Mouse (Mus musculus) layer of hippocampus, adult 11-12 months (tissue): ENCODE data around the gene Hmga2.
"Not testable (repeated sequence)": the region's sequence is repeated elsewhere in the genome, so short reads cannot be mapped to it uniquely, and the experiment has no call there.

Experiments used
- DNase-seq: peaks from one replicate; pipeline ENCODE4 v3.0.0; 2022; ENCODE audit warnings: low spot score

The Hmga2 gene

GRCm38 (mm10) chr10:120391971-120392716 is 84.1 kb downstream of the Hmga2 start:
- DNase-seq: no peak

- DNase-seq: no peak
Observed at GRCm38 (mm10) chr10:120390912-120391835, 85.1 kb downstream of the Hmga2 start.

GRCm38 (mm10) chr10:120389707-120390106 is 86.6 kb downstream of the Hmga2 start:
- DNase-seq: no peak

DNA sequence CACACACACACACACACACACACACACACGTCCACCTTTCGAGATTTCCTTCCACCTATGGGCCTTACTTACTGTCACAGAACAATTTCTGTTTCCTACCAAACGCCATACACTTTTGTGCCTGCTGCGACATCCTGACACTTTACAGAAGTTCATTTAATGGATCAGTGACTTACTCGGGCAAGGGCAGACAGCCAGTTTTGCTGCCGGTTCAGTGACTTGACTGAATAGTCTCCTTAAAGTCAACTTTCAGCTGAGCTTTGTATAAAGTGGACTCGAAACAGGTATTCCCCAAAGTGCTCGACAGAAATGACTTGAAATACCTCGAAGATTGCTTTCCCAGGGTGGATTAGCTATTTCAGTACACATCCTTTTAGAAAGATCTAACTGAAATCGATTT is 87.3 kb downstream of the Hmga2 start:
- DNase-seq: no peak

DNA sequence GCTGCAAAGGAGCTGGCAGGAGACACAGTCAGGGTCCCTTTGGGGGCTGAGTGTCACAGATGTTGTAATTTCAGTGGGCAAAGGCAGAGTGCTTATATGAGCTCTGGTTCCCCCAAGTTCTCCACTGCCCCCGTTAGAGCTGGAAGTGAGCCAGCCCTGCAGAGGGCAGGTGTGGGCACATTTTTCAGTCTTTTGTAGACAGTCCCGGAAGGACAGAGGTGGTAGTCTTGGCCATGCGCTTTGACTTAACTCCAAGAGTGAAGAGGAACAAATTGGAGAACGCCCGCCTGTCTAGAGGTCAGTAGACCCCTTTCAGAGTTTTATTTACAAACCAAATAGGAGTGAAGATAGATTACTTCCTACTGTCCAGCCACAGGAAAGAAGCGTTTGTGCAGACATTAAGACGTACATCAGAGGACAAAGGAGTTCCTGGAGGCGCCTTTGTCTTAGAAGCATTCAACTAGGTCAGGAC is 87.8 kb downstream of the Hmga2 start:
- no peak for DNase-seq

DNA sequence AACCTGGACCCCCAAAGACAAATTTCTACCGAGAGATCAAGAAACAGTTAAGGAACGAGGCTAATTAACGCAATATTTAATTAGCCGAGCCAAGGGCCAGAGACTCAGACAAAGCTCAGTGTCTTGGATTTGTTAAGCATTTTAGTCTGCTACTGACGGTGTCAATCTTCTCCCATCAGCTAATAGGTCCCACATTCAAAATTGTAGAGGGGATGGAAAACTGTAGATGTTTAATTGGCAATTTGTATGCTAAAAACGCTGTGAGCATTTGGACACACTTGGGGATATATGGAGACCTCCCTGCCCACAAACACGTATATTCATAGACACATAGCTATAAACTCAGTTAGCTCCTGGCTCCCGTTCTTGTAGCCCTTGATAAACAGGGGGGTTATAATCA is 89.2 kb downstream of the Hmga2 start:
- DNase-seq: no peak

DNA sequence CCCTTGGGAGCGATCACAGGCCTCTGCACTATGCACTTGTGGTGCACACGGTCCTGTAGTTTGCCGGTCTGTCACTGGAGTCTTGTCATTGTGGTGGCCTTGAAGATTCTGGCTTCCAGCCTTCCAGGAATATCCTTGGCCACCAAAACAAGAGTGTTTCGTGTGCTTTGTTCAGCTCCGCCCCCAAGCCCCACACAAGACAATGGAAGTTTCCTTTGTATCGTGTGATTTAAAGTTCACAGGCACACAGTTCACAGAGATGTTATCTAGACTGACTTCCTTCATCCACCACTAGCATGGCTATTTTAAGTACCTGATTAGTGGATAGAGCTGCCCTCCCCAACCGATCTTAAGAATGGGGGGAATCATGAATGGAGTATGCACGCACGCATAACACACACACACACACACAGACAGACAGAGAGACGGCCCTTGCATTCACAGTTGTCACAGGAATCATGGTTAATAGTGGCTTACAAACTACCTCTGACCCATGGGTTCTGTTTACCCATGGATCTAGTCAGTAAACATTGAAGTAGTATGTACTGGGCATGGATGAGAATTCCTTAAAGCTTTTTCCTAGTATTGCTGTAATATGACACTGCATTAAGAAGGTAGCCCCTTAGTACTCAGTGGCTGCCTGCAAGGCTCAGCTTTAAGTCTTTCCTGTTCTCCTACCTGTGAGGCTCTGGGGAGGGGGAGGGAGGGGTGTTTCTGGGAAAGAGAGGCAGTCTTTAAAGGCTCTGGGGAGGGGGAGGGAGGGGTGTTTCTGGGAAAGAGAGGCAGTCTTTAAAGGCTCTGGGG is 91.3 kb downstream of the Hmga2 start:
- no peak for DNase-seq

- DNase-seq: no peak
Observed at GRCm38 (mm10) chr10:120384040-120384439, 92.2 kb downstream of the Hmga2 start.

- no peak for DNase-seq
Observed at GRCm38 (mm10) chr10:120377795-120378194, 98.5 kb downstream of the Hmga2 start.

- peak; percentile 73 for DNase-seq
Observed at GRCm38 (mm10) chr10:120377327-120377752, 98.9 kb downstream of the Hmga2 start.

GRCm38 (mm10) chr10:120375438-120375837 is 100.8 kb downstream of the Hmga2 start:
- DNase-seq: no peak

- no peak for DNase-seq
Observed at GRCm38 (mm10) chr10:120371215-120371614, 105.1 kb downstream of the Hmga2 start.

GRCm38 (mm10) chr10:120369187-120369805 is 107.0 kb downstream of the Hmga2 start:
- DNase-seq: no peak

- not testable (repeated sequence) for DNase-seq
Observed at GRCm38 (mm10) chr10:120366173-120366592, 110.1 kb downstream of the Hmga2 start.

DNA sequence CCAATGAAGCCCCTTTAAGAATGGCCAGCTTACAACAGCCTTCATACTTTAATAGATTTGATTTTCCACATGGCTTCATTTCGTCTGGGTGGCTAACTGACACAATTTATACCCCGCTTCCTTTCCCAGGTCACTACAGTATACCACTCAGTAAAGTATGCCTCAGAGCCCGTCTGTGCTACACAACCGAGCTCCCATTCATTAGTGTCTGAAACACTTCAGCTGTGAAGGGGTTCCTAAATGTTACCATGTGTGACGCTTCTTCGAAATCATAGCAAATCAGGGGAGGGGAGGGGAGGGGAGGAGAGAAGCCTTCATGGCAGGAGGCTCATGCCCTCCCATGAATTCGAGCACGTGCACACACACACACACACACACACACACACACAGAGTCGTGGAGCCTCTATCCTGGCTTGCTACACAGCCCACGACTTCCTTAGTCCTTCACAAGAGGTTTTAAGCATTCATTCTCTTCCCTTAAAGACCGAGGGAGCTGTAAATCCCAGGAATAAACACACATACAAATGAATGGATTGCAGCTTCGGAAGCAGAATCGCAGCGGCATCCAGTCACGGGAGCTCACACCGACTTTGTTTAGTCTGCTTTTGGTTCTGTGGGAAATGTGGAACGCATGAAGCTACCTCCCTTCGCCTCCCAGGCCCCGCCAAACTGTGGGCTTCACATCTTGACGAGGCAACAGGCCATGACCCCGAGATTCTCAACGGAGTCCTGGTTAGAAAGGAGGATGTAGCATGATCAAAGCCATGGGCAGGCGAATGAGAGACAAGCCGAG is 110.7 kb downstream of the Hmga2 start:
- no peak for DNase-seq

GRCm38 (mm10) chr10:120363983-120364582 is 112.2 kb downstream of the Hmga2 start:
- DNase-seq: no peak

GRCm38 (mm10) chr10:120363298-120363982 is 112.8 kb downstream of the Hmga2 start:
- DNase-seq: not testable (repeated sequence)

GRCm38 (mm10) chr10:120354523-120355030 is 121.7 kb downstream of the Hmga2 start:
- no peak for DNase-seq

GRCm38 (mm10) chr10:120345325-120345724 is 130.9 kb downstream of the Hmga2 start:
- no peak for DNase-seq
